Mouse (Mus musculus) right cerebral cortex, postnatal 10 days (tissue): ENCODE measurements at regions not wholly inside any gene's neighbourhood (a gene's known extent, or its start where the extent isn't known, plus 50 kb on each side); places are given as distances from the start of the nearest gene placed in this dataset.

Experiments used
- DNase-seq, 2 experiments: peaks; one replicate each; pipeline ENCODE4 v3.0.0; 2021; ENCODE audit warnings: low spot score in 2 of 2

- no peak for DNase-seq
Observed at GRCm38 (mm10) chr6:14046560-14046959, 175.2 kb upstream of the 2610001J05Rik start.

- no peak for DNase-seq
Observed at GRCm38 (mm10) chr6:14044654-14045053, 173.3 kb upstream of the 2610001J05Rik start.

DNA sequence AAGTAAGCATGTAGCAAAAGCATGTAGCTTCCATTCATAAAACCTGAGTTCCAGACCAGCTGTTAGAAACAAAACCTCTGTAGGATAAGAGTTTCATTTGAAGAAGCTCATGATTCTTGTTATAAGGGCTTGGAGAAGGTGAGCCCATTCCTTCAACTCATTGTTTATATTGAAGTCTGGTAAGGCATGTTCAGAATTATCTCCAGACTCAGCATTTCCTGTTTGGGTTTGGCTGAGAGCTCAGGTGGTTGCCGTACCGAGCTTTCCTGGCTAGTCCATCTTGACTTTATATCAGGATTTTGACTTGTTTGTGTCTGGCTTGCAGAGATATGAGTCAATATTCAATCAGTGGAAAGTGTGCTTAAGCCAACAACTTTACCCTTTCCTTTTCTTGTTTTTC is 154.6 kb upstream of the 2610001J05Rik start:
- DNase-seq: no peak

DNA sequence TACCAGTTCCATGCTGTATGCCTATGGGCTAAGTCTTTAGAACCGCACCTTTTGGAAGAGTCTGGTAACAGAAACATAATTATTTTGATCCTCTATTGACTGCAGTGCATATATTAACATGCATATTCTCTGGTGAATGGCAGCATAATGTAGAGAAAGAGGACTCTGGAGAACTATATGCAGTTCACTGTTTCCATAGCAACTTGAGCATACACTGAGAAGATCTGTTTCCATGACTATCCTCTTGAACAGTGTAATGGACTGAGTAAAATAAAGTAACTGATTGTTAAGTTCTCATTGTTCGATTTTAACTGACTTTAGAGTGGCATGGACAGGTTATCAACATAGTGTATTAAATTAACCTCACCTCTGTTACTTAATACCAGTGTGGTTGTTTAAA is 147.6 kb upstream of the 2610001J05Rik start:
- no peak for DNase-seq

DNA sequence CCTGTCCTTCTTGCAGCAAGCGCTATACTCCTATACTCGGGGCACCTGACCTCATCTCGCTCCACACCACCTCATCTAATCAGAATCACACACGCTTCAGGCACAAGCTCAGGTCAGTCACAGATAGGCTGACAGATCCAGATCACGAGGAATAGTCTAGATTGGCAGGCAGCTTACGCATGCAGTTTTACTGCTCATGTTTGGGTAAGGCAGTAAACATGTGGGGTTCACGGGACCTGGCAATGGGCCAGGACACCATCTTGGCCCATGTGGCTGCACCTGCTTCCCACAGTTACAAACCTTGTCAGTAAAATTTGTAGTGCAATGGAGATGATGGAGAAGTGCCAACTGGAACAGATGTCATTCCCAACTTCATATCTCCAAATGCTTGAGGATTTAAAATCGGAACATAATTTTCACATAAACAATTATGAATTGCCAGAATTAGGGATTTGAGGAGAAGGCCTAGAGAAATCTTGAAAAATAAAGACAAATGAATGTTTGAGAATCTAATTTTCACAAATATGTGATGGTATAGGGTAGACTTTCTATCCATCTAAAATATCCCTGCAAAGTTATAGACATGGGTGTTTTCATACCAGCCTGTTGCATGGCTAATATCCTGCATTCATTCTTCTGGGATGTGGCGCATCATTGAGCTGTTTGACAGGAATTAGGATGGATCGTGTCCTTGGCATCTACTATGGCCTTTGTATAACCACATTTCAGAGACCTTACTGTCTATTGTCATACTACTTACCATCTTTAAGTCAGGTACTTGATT is 111.5 kb upstream of the 2610001J05Rik start:
- peak; percentile 49 to 67 for DNase-seq

DNA sequence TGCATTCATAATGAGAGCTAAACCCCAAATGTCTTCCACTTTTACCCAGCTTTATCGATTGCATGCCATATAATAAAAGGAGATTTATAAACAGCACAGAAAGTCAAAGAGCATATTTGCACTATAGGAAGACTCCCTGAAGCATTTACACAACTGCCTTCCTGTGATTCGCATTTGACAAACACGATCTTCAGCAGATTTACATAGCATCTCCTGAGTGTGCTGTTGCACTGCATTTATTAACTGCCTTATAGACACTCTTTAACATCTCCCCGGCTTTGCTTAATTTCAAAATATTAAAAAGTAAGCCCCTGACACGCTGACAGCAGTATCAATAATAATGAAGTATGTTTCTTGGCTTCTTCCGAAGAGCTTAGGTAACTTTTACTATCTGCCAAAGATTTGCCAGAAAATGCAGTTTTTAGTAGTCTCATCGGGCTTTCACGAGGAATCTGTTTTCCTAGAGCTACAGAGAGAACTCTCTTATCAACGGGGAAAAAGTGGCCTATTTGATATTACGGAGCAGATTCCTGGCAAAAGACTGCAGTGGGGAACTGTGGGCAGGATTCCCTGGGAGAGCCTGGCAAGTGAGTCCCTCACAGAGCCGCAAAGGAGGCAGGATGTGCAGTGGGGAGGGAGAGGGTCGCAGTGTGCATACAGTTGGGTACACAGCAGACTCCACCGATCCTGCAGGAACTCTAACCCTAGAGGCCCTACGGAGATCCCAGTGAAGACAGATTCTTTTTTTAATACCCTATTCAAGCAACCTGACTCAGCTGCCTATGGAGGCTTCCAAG is 103.6 kb upstream of the 2610001J05Rik start:
- DNase-seq: no peak

DNA sequence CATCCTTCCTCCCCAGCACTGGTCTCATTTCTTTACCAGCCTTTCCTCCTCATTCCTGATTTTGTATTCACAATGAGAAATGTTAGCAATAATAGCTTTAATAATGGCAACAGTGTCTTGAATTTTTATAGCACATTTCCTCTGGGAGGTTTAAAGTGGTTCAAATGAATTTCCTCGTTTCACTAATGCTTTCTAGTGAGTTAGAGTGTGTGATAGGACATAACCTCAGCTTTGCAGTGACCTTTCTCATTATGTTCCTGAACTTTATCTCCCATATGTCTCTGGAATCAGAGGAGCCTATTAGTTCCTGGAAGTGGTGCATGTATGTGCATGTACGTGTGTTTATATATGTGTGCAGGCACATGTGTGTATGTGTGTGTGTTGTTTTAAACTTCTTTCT is 93.2 kb upstream of the 2610001J05Rik start:
- no peak for DNase-seq

GRCm38 (mm10) chr6:13964013-13964412 is 92.7 kb upstream of the 2610001J05Rik start:
- no peak for DNase-seq

GRCm38 (mm10) chr6:13949640-13950039 is 78.3 kb upstream of the 2610001J05Rik start:
- no peak for DNase-seq

DNA sequence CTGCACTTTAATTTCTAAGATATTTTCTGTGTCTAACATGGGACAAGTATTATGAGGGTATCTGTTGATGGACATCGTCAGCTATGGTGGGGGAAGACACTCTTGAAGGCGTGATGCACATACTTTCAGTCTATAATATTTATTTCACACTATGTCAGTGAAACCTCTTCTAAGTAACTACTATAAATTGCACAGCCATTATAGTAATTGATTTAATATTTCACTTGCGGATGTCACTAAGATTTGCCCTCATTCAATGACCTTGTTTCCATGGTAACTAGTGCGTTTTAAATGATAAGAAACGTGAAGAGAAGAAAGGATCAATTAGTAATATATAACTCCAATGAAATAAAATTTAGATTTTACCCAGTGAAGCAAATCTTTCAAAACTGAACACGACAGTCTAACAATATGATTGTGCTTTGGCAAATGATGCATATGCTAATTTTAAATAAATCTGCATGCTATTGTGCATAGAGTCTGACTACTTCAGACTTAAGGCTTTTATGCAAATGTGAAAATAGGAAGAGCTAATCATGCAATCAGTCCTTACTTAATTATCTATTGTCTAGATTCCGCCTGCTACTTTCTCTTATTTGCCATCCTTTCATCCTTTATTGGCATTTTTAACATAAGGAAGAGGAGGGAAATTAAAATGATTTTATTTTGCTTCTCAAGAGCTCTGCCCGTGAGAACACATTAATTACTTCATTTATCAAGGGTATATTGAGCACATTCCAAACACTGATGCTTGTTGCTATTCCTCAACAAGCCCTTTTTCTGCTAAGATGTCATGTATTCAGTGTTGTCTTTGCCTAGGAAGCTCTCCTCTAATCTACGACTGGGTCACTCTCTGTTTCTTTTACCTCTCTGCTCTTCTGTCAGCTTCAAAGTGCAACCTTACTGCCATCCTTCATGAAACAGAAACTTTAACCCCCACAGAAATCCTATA is 49.8 kb upstream of the 2610001J05Rik start:
- no peak for DNase-seq
